Mouse (Mus musculus) embryonic facial prominence, embryonic 14.5 days (tissue): Measurements from ENCODE around the gene Hddc3. TPM values are rescaled to one million over a fixed set of nuclear protein-coding genes. Genes with fewer than 3 reads are reported as not detected.
"Not testable (repeated sequence)": the region's sequence is repeated elsewhere in the genome, so short reads cannot be mapped to it uniquely, and the experiment has no call there.

ENCODE experiments used
- ATAC-seq: fragments of 200-750 bp; cut with Nextera tagmentation; 2 replicates; pipeline ENCODE4 v1.8.0; 2017; ENCODE audit warnings: low read depth, moderate number of reproducible peaks, moderate TSS enrichment
- DNase-seq: peaks from one replicate; pipeline ENCODE4 v3.0.0-alpha.2; 2015; ENCODE audit warnings: low spot score
- H3K27ac ChIP-seq: fragments of 300-500 bp; sonication (generic); replicated peaks from 2 replicates; pipeline ENCODE4 v1.5.1; 2014; ENCODE audit warnings: low read depth, mild to moderate bottlenecking, low read length, moderate library complexity
- H3K27me3 ChIP-seq: fragments of 300-500 bp; sonication (generic); replicated peaks from 2 replicates; pipeline ENCODE4 v1.6.1; 2014; ENCODE audit warnings: low read length; ENCODE audit not compliant: control insufficient read depth, insufficient read depth
- H3K36me3 ChIP-seq: fragments of 300-500 bp; sonication (generic); 2 replicates; pipeline ENCODE4 v1.6.1; 2014; ENCODE audit warnings: low read length, mixed read lengths; ENCODE audit not compliant: control insufficient read depth, insufficient read depth
- H3K4me1 ChIP-seq: fragments of 300-500 bp; sonication (generic); 2 replicates; pipeline ENCODE4 v1.6.1; 2014; ENCODE audit warnings: antibody characterized with exemption, low read length; ENCODE audit not compliant: control insufficient read depth, insufficient read depth
- H3K4me2 ChIP-seq: fragments of 300-500 bp; sonication (generic); 2 replicates; pipeline ENCODE4 v1.6.1; 2014; ENCODE audit warnings: low read depth, mild to moderate bottlenecking, low read length, moderate library complexity, mixed read lengths
- H3K4me3 ChIP-seq: fragments of 300-500 bp; sonication (generic); 2 replicates; pipeline ENCODE4 v1.5.1; 2014; ENCODE audit warnings: low read depth, mild to moderate bottlenecking, low read length
- H3K9ac ChIP-seq: fragments of 300-500 bp; sonication (generic); 2 replicates; pipeline ENCODE4 v1.6.1; 2014; ENCODE audit warnings: low read depth, mild to moderate bottlenecking, low read length, moderate library complexity, mixed read lengths
- H3K9me3 ChIP-seq: fragments of 300-500 bp; sonication (generic); 2 replicates; pipeline ENCODE4 v1.6.1; 2016; ENCODE audit warnings: low read length; ENCODE audit not compliant: control insufficient read depth
- WGBS: fragments of 180-500 bp; shearing (Covaris S2); extraction: QIAGEN DNeasy Blood & Tissue Kit; methylation state at CpG from one replicate; pipeline ENCODE4 v1.1.7; 2014; 5-methylcytosine and 5-hydroxymethylcytosine counted together
- polyA plus RNA-seq: library from polyadenylated mRNA; unstranded; fragments of >200 nt; fragmentation: Nextera tagmentation; extraction: Ambion mirVana; gene quantifications from 2 replicates; pipeline ENCODE4 v1.2.1, GENCODE M21; 2014

The Hddc3 gene
- polyA plus RNA-seq, 1 experiment from 2014 or later: 19.6 TPM

DNA sequence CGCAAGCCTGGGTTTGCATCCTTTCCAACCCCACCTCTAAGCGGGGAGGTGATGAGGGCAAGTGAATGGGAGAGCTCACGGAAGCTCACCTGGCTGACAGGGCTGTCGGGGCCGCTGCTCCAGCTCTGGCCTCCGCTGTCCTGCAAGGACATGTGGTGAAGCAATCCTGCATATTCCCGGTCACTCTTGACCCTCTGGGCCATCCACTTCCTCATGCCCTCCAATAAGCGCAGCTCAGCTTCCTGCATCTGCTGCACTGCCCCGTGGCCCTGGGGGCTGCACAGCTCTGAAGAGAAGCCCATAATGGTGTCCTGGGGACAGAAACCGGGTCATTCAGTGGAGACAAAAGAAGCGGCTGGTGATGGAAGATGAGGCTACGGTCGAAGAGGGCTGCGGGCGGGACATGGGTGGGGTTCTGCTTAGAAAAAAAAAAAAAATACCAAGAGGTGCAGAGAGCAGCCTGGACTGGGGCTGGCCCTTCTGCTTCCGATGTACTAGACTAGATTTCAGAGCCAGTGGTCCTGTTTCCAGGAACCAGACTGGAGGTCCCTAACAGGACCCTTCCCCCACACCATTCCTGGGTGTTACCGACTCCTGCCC, 44.2 kb downstream of the Hddc3 start:
- peak overlapping the region; percentile 54 for H3K4me2 ChIP-seq
- H3K36me3 ChIP-seq: peaks cover 33% of the 10 kb centered on the region
- peaks cover 4% of the 10 kb centered on the region for H3K4me1 ChIP-seq
- H3K27me3 ChIP-seq: no peaks in the 10 kb centered on the region
- H3K27ac ChIP-seq: peak overlapping the region; percentile 65
- H3K4me3 ChIP-seq: peak overlapping the region; percentile 33
- H3K9ac ChIP-seq: peak overlapping the region; percentile 45
- DNase-seq (no peak), ATAC-seq (no peak; the same call in 1 of the 2 replicates)
- WGBS: 33% methylated on average over 17 of the region's 17 CpGs
- no peaks in the 10 kb centered on the region for H3K9me3 ChIP-seq

DNA sequence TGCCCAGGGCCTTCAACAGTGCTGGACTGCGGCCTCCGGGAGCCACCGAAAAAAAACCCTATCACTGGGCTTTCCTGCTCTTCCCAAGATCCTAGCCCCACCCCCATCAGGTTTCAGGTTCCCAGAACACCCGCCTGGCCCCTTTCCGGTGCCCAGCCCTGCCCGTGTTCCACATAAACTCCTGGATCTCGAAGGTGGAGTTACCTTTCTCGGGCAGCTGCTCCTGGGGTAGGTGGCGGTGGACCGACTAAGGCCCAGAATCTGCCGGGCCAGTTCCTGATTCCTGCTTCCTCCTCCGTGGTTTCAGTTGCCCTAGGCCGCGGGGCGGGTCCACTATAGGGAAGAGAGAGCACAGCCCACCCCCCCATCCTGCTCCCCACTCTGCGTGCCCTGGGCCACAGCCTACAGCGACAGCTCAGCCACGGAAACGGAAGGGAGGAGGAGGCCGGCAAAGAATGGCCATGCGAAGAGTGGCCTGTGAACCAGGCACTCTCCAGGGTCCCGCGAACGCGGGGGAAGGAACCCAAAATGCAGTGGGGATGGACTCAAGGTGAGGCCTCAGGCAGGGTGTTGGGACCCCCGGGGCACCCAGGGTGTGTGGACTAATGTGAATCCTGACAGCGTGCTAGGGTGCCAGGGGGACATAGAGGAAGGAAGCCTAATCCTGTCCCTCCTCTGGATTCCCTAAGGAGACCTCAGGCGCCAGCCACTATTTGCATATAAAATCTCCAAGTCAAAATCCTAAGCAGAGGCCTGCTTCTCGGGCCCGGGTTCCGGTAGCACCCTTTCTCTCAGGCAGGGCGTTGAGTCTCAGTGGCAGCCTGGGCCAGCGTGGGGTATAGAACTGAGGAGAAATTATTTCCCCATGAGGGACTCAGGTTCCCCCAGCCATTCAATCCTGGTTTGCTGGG, 45.0 kb downstream of the Hddc3 start, which contains the start of gene Fes:
Fes (minus strand) TSS at position 314 of the 911 bp plus-strand sequence.
- peaks cover 34% of the 10 kb centered on the region for H3K36me3 ChIP-seq
- peak within 1 kb of the TSS; percentile 54 for H3K4me2 ChIP-seq
- ATAC-seq: peak; percentile 24; the same call in 1 of the 2 replicates
- WGBS: 5% methylated on average over 32 of the region's 33 CpGs
- peak within 1 kb of the TSS; percentile 33 for H3K4me3 ChIP-seq
- no peaks in the 10 kb centered on the region for H3K27me3 ChIP-seq
- peak; percentile 58 for DNase-seq
- peaks cover 4% of the 10 kb centered on the region for H3K4me1 ChIP-seq
- peak within 1 kb of the TSS; percentile 45 for H3K9ac ChIP-seq
- H3K27ac ChIP-seq: peak within 1 kb of the TSS; percentile 65
- no peaks in the 10 kb centered on the region for H3K9me3 ChIP-seq

DNA sequence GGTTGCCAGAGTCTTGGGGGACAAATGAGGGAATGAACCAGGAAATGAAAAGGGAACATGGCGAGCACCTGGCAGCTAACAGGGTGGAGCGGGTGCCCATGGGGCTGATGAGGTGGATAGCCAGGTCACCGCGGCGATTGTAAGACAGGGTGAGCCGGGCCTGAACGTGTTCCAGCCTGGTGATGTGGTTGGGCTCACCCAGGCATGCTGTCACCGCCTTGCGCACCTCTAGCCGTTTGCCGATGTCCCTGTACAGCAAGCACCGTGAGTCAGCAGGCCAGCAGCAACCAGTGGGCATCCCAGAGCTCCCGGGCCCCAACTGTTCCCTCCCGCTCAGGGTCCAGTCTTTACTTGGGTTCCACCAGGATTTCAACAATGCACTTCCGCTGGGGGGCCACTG, 49.2 kb downstream of the Hddc3 start:
- ATAC-seq (no peak), DNase-seq (no peak)
- no peaks in the 10 kb centered on the region for H3K9me3 ChIP-seq
- H3K4me2 ChIP-seq: no peak overlapping the region
- no peaks in the 10 kb centered on the region for H3K27me3 ChIP-seq
- no peak overlapping the region for H3K9ac ChIP-seq
- WGBS: 94% methylated on average over 13 of the region's 15 CpGs
- H3K27ac ChIP-seq: no peak overlapping the region
- H3K4me1 ChIP-seq: peaks cover 4% of the 10 kb centered on the region; the same call in 1 of the 2 replicates
- H3K36me3 ChIP-seq: peaks cover 70% of the 10 kb centered on the region
- no peak overlapping the region for H3K4me3 ChIP-seq

DNA sequence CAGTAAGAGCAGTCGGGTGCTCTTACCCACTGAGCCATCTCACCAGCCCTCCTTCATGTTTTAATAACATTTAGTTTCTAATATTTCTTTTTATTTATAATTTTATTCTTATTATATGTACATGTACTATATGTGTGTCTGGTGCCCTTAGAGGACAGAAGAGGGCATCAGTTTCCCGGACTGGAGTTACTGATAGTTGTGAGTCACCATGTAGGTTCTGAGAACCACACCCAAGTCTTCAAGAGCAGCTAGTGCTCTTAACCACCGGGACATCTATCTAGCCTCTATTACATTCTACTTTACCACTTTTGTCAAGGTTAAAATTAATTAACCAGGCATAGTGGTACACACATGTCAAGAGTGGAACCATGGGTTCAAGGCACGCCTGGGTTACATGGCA, 51.7 kb downstream of the Hddc3 start:
- DNase-seq (no peak), ATAC-seq (no peak)
- 82% methylated on average over 4 of the region's 4 CpGs for WGBS
- Histone ChIP-seq H3K4me1 (no peaks in the 10 kb centered on the region), H3K9me3 (no peaks in the 10 kb centered on the region), H3K4me3 (no peak overlapping the region), H3K9ac (no peak overlapping the region), H3K27ac (no peak overlapping the region), H3K27me3 (no peaks in the 10 kb centered on the region), H3K4me2 (no peak overlapping the region), H3K36me3 (peaks cover 74% of the 10 kb centered on the region)

DNA sequence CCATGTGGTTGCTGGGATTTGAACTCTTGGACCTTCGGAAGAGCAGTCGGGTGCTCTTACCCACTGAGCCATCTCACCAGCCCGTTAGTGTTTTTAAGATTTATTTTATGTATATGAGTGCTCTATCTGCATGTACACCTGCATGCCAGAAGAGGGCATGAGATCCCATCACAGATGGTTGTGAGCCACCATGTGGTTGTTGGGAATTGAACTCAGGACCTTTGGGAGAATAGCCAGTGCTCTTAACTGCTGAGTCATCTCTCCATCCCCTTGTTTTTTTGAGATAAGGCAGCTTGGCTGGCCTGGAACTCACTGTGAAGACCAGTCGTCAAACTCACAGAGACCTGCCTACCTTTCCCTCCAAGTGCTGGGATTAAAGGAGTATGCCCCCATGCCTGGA, 53.5 kb downstream of the Hddc3 start:
- H3K36me3 ChIP-seq: peaks cover 57% of the 10 kb centered on the region
- H3K9me3 ChIP-seq, H3K9ac ChIP-seq, H3K4me3 ChIP-seq, DNase-seq, ATAC-seq, H3K27me3 ChIP-seq, H3K4me2 ChIP-seq, H3K27ac ChIP-seq: not testable (repeated sequence)
- 90% methylated on average over 4 of the region's 4 CpGs for WGBS
- peaks cover 17% of the 10 kb centered on the region for H3K4me1 ChIP-seq

DNA sequence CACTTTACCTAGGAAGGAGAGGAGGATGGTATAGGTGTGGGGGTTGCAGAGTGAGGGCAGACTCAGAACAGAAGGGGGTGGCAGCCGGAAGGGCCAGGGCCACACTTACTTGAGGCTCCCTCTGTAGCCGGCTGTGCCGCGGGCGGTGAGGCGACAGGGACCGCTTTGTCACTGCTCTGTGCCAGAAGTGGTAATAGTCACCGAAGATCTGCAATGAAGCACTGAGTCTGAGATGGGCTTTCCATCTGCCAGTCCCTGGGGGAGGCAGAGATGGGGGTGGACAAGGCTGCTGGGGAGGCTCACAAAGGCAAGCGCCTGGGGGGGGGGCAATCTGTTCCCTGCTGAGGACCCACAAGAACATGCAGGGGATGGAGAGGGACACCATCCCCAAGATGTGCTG, 55.1 kb downstream of the Hddc3 start:
- Histone ChIP-seq H3K4me3 (no peak overlapping the region), H3K4me2 (no peak overlapping the region), H3K9me3 (no peaks in the 10 kb centered on the region), H3K4me1 (peaks cover 18% of the 10 kb centered on the region), H3K27me3 (no peaks in the 10 kb centered on the region), H3K27ac (no peak overlapping the region), H3K36me3 (peaks cover 41% of the 10 kb centered on the region), H3K9ac (no peak overlapping the region)
- ATAC-seq: no peak
- WGBS: 91% methylated on average over 9 of the region's 9 CpGs
- DNase-seq: no peak

DNA sequence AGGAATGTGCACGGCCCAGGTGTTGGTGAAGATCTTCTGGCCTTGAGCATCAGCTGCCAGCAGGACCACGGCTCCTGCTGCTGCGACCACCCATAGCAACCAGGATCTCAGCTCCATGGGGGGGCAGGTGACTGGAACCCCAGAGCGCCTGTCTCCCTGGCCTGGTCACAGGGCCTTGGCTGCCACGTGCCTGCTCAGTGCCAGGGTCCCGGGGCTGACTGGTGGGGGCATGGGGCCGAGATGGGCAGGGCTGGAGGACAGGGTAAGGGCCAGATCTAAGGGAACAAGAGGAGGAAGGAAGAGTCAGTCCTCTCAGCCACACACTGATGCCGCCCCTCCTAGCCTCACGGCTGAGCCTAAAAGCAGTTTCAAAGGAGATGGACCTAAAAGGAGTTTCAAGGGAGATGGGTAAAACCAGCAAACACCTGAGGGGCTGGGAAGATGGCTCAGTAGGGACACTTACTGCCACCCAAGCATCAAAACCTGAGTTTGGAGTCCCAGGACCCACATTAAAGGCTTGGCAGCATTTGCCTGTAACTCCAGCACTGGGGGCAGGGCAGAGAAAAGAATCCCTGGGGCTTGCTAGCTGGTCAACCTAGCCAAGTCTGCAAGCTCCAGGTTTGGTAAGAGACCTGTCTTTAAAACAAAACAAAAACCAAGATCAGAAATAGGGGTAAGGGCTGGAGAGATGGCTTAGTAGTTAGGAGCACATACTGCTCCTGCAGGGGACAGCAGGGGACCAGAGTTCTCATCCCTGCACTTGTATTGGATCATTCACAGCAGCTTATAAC, 55.9 kb downstream of the Hddc3 start:
- peaks cover 33% of the 10 kb centered on the region for H3K36me3 ChIP-seq
- peaks cover 18% of the 10 kb centered on the region for H3K4me1 ChIP-seq
- 69% methylated on average over 9 of the region's 9 CpGs for WGBS
- 0 out of 2 replicates have a peak overlapping the region, but pooled peaks have one; percentile 5 for H3K9ac ChIP-seq
- DNase-seq (no peak), ATAC-seq (no peak)
- no peaks in the 10 kb centered on the region for H3K27me3 ChIP-seq
- no peak overlapping the region for H3K27ac ChIP-seq
- H3K4me3 ChIP-seq: no peak overlapping the region
- H3K9me3 ChIP-seq: no peaks in the 10 kb centered on the region
- no peak overlapping the region for H3K4me2 ChIP-seq

DNA sequence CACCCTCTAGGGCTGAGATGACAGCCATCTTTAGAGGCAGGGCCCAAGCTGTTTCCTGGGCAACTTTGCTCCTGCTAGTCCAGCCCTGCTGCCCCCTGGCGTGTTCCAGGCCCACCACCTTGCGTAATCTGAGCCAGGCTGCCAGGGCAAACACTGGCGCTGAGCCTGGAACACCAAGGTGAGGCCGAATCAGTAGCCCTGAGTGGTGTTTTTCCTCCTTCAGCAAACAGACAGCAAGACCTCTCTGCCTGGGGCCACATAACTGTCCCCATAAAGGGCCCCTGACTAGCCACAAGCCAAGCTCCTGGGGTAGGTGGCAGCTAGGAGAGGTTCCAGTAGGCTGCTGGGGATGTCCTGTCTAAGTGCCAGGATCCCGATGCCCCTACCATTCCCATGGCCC, 57.2 kb downstream of the Hddc3 start:
- H3K4me3 ChIP-seq: 0 out of 2 replicates have a peak overlapping the region, but pooled peaks have one; percentile 90
- WGBS: 45% methylated on average over 5 of the region's 5 CpGs
- ATAC-seq (no peak), DNase-seq (peak; percentile 43)
- peak overlapping the region; percentile 97 for H3K9ac ChIP-seq
- H3K27ac ChIP-seq: 0 out of 2 replicates have a peak overlapping the region, but pooled peaks have one; percentile 6
- no peaks in the 10 kb centered on the region for H3K27me3 ChIP-seq
- peaks cover 23% of the 10 kb centered on the region for H3K36me3 ChIP-seq
- peak overlapping the region; percentile 89 for H3K4me2 ChIP-seq
- peaks cover 18% of the 10 kb centered on the region for H3K4me1 ChIP-seq
- H3K9me3 ChIP-seq: no peaks in the 10 kb centered on the region
